ENCODE assay signal across 8 mouse cellular contexts in the genomic region with DNA sequence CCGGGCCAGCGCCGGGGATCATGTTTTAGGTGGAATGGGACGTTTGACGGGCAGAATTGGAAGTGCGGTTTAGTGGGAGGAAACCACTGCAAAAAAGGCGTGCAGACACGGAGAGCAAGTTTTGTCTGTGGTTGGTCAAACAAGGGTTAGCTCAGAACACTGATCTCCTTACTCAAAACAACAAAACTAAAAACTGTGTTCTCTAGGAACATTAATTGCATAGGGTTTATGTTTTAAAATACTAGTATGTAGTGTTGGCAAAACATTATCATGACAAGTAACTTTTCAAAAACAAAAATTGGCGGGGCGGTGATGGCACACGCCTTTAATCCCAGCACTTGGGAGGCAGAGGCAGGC. TPM values are rescaled to one million over a fixed set of nuclear protein-coding genes. Genes with fewer than 3 reads are reported as not detected.
A peak's percentile ranks its signal among the peaks of the same experiment; 100 is the strongest.
DNase-seq lines count a peak whose midpoint lies in the region; ATAC-seq and TF ChIP-seq lines count a peak whose summit lies in the region.

No protein-coding gene starts in this region.

- H3K9ac ChIP-seq in lung, embryonic 14.5 days, result peak overlapping the region; percentile 79
- H3K9ac ChIP-seq in intestine, postnatal 0 days (ENCODE audit: low read depth, low read length), result peak overlapping the region; percentile 79
- peak overlapping the region; percentile 55 for H3K9ac ChIP-seq in neural tube, embryonic 14.5 days (replicated peaks; ENCODE audit: low read depth, low read length)

- peaks cover 16% of the 10 kb centered on the region for H3K36me3 ChIP-seq in lung, embryonic 14.5 days (ENCODE audit: insufficient read depth)
- H3K36me3 ChIP-seq in intestine, postnatal 0 days (ENCODE audit: control insufficient read depth, insufficient read depth), result peaks cover 13% of the 10 kb centered on the region
- no peaks in the 10 kb centered on the region for H3K36me3 ChIP-seq in neural tube, embryonic 14.5 days (ENCODE audit: control insufficient read depth, insufficient read depth, low read length)

- TF ChIP-seq CTCF in lung, embryonic 14.5 days (IDR thresholded peaks at IDR 0.05; ENCODE audit: low read depth), result no peak
- no peak for TF ChIP-seq CTCF in embryonic fibroblast, embryonic 13.5 days (IDR thresholded peaks at IDR 0.05; ENCODE audit: borderline replicate concordance, insufficient read depth, low read length)
- TF ChIP-seq CTCF in intestine, postnatal 0 days (IDR thresholded peaks at IDR 0.05; ENCODE audit: low read depth), result no peak

- H3K27me3 ChIP-seq in lung, embryonic 14.5 days (ENCODE audit: insufficient read depth, low read length), result no peaks in the 10 kb centered on the region
- H3K27me3 ChIP-seq in intestine, postnatal 0 days (replicated peaks; ENCODE audit: control insufficient read depth, insufficient read depth, low read length), result no peaks in the 10 kb centered on the region
- H3K27me3 ChIP-seq in neural tube, embryonic 14.5 days (ENCODE audit: control insufficient read depth, insufficient read depth, low read length), result no peaks in the 10 kb centered on the region

- H3K4me1 ChIP-seq in lung, embryonic 14.5 days (ENCODE audit: insufficient read depth), result no peaks in the 10 kb centered on the region
- no peaks in the 10 kb centered on the region for H3K4me1 ChIP-seq in embryonic fibroblast, embryonic 13.5 days (ENCODE audit: control insufficient read depth, insufficient read depth, low read length)
- 0 out of 2 replicates have a peak, but pooled peaks cover 6% of the 10 kb centered on the region for H3K4me1 ChIP-seq in intestine, postnatal 0 days (replicated peaks; ENCODE audit: control insufficient read depth, insufficient read depth, low read length)
- peaks cover 4% of the 10 kb centered on the region; the same call in 1 of the 2 replicates for H3K4me1 ChIP-seq in neural tube, embryonic 14.5 days (ENCODE audit: control insufficient read depth, insufficient read depth, low read length)

- no peak for TF ChIP-seq POLR2A in embryonic fibroblast, embryonic 13.5 days (IDR thresholded peaks at IDR 0.05; ENCODE audit: low read depth, low read length)

- no peak for DNase-seq in lung, embryonic 14.5 days
- no peak for DNase-seq in lung, postnatal 4 days
- no peak for DNase-seq in right cerebral cortex, postnatal 36 days (ENCODE audit: low spot score in 2 of 2)
- no peak for DNase-seq in Muller cell, postnatal 12 days (ENCODE audit: inconsistent ontology term)
- DNase-seq in adrenal gland, adult 18-20 months (ENCODE audit: low spot score in 2 of 2), result no peak

- peak overlapping the region; percentile 96 for H3K27ac ChIP-seq in lung, embryonic 14.5 days (ENCODE audit: low read depth)
- H3K27ac ChIP-seq in embryonic fibroblast, embryonic 13.5 days (ENCODE audit: insufficient read depth, low read length), result peak overlapping the region; percentile 48
- H3K27ac ChIP-seq in intestine, postnatal 0 days (ENCODE audit: low read depth, low read length), result peak overlapping the region; percentile 93
- H3K27ac ChIP-seq in neural tube, embryonic 14.5 days (ENCODE audit: low read depth, low read length), result peak overlapping the region; percentile 80

- ATAC-seq in lung, embryonic 14.5 days (ENCODE audit: insufficient read depth), result no peak
- no peak for ATAC-seq in intestine, postnatal 0 days
- ATAC-seq in neural tube, embryonic 14.5 days (ENCODE audit: low read depth), result no peak; the same call in 1 of the 2 replicates

- H3K4me3 ChIP-seq in lung, embryonic 14.5 days (ENCODE audit: low read depth, low read length), result peak overlapping the region; percentile 64
- H3K4me3 ChIP-seq in embryonic fibroblast, embryonic 13.5 days (ENCODE audit: insufficient read depth, low read length), result peak overlapping the region; percentile 59
- H3K4me3 ChIP-seq in intestine, postnatal 0 days (ENCODE audit: low read depth, low read length), result peak overlapping the region; percentile 77
- H3K4me3 ChIP-seq in neural tube, embryonic 14.5 days (ENCODE audit: low read depth, low read length), result peak overlapping the region; percentile 55

- WGBS in lung, embryonic 14.5 days, result 35% methylated on average over 11 of the region's 11 CpGs
- WGBS in intestine, postnatal 0 days, result 34% methylated on average over 11 of the region's 11 CpGs
- 38% methylated on average over 11 of the region's 11 CpGs for WGBS in neural tube, embryonic 14.5 days

- H3K9me3 ChIP-seq in lung, embryonic 14.5 days (ENCODE audit: low read depth, low read length), result no peaks in the 10 kb centered on the region
- no peaks in the 10 kb centered on the region for H3K9me3 ChIP-seq in intestine, postnatal 0 days (ENCODE audit: control insufficient read depth)
- no peaks in the 10 kb centered on the region for H3K9me3 ChIP-seq in neural tube, embryonic 14.5 days (ENCODE audit: control insufficient read depth, low read length)

- peak overlapping the region; percentile 79 for H3K4me2 ChIP-seq in lung, embryonic 14.5 days
- H3K4me2 ChIP-seq in intestine, postnatal 0 days (replicated peaks; ENCODE audit: low read depth), result peak overlapping the region; percentile 66
- peak overlapping the region; percentile 66 for H3K4me2 ChIP-seq in neural tube, embryonic 14.5 days (ENCODE audit: low read depth, low read length)

RNA-seq across cellular contexts. Expression of a gene that starts 52.0 kb away (rescaled TPM):
- polyA plus RNA-seq in lung, embryonic 14.5 days (2014; fragmentation: Nextera tagmentation; extraction: Ambion mirVana), result 116 and 119 TPM in 2 replicates
- 54.9 and 75.0 TPM in 2 replicates for polyA plus RNA-seq in embryonic fibroblast, embryonic 13.5 days (2011; ENCODE audit: insufficient read length, low read depth, missing spikeins)
- polyA plus RNA-seq in intestine, postnatal 0 days (2015; fragmentation: Nextera tagmentation; extraction: Ambion mirVana), result 73.1 and 74.4 TPM in 2 replicates
- polyA plus RNA-seq in neural tube, embryonic 14.5 days (2014; fragmentation: Nextera tagmentation; extraction: Ambion mirVana), result 157 and 189 TPM in 2 replicates
- total RNA-seq in adrenal gland, adult 18-20 months (2021), result 10 to 100 TPM; 35.4 to 42.4 TPM
